Mouse (Mus musculus) cerebellum, adult 9-10 months (tissue): ENCODE measurements at regions not wholly inside any gene's neighbourhood (a gene's known extent, or its start where the extent isn't known, plus 50 kb on each side); places are given as distances from the start of the nearest gene placed in this dataset.

Source experiments
- DNase-seq: peaks from one replicate; pipeline ENCODE4 v3.0.0; 2022

DNA sequence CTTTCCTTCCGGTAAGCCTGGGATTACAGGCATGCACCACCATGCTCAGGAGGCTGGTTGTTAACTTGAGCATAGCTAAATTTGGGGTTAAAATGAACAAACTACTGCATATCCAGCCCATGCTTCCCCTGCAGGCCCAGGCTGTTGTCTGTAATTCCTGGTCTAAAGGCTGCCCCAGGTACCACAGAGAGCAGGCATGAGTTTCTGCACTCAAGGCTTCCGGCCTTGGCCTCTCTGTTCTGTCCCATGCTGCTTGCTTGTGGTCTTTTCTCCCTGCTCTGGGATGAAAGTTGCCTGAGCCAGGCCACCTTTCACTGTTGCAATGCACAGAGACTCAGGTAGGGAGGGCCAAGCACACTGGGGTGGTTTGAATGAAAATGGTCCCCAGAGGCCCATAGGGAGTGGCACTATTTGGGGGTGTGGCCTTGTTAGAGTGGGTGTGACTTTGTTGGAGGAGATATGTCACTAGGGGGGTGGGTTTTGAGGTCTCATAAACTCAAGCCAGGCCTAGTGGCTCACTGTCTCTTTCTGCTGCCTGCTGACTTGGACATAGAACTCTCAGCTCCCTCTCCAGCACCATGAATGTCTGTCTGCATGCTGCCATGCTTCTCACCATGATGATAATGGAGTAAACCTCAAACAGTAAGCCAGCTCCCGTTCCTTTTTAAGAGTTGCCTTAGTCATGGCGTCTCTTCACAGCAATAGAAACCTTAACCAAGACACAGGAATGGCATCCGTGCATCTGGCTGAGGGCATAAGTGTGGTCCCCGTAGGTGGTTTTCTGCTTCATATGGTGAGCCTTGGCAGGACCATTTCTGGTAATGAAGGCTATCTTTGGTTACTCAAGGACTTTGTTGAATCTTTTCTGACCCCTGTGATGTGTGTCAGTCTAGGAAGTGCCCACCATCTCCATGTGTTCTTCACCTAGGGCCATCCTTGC is 86.7 kb upstream of the Zfp366 start:
- no peak for DNase-seq

- no peak for DNase-seq
These were observed 87.8 kb upstream of the Zfp366 start for GRCm38 (mm10) chr13:99096837-99097236.

GRCm38 (mm10) chr13:99095006-99095405 is 89.6 kb upstream of the Zfp366 start:
- no peak for DNase-seq

DNA sequence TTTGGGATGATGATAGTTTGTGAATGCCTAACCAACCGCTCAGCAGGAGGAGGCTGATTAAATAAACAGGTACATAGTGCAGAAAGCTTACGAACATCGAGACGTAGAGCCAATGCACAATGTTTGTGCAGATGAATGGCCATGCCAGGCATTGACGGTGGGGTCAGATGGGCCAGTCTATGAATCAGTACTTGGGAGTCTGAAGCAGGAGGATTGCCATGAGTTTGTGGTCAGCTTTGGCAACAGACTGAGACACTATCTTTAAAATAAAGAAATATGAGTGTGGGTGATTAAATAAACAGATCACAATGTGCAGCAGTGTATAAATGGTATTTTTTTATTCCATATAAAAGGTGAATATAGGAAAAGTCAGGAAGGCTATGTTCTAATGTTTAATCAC is 90.4 kb upstream of the Zfp366 start:
- no peak for DNase-seq

- peak; percentile 18 for DNase-seq
These were observed 91.4 kb upstream of the Zfp366 start for GRCm38 (mm10) chr13:99093269-99093668.

- no peak for DNase-seq
These were observed 92.2 kb upstream of the Zfp366 start for GRCm38 (mm10) chr13:99092279-99092930.

DNA sequence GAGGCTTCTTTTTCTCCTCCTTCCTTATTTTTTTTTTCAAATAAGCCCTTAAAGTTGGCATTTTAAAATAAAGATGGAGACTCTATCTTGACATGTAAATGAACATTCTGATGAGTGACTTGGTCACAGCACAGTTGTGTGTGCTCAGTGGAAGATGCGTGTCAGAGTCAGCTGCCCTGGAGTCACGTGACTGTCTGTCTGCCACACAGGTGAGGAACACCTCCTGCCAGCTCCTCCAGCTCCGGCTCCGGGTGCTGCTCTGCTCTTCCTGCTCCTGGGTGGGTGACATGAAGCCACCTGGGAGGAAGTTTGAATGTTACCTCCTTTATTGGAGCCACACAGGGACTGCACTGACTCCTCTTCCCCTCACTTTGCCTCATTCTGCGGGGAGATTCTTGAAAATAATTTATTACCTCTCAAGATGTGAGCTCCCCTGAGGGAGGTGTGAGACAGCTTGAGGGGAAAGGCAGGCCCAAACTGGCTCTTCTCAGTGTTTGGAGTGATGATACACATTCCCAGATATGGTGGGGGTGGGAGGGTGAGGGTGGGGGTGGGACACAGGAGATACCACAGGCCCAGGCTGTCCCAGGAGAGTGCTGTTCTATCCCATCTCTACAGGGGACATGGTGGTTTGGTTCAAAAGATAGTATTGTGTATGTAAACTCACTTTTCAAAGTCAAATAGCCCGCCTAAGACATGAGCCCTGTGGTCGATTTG is 92.9 kb upstream of the Zfp366 start:
- DNase-seq, result no peak

DNA sequence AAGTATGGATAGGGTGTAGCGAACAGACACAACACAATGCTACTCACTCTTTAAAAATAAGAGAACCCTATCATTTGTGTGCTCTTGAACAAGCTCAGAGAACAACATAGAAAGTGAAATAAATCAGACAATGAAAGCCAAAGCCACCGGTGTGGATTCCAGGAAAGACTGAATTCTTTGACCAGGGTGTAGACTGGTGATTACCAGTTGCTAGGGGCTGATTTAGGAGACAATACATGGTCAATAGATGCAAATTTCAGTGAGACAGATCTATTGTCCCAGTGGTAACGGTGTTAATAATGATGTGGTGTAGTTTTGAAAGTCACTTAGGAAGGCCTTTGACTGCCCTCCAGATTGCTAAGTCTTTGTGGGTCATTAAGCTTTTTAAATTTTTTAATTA is 94.3 kb upstream of the Zfp366 start:
- no peak for DNase-seq

GRCm38 (mm10) chr13:99088285-99088684 is 96.3 kb upstream of the Zfp366 start:
- no peak for DNase-seq

DNA sequence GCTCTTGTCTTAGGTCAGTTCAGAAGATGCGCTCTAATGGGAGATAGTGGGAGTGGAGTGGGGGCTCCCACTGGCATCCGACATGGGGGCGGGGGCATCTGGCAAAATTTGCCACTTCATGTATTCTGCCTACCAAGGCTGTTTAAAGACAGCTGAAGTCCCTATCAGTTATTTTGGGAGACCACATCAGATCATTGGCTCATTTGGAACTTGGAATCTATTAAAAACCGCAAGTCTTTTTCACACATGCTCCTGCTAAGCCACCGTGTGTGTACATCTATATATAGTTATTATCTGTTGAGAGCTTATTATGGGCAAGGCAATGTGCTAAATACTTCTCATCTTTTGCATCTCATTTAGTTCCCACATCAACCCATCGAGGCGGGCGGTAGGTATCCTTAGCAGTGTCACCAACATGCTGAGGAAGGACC is 95.0 kb upstream of the 1700024P04Rik start:
- no peak for DNase-seq

GRCm38 (mm10) chr13:99078643-99079042 is 94.3 kb upstream of the 1700024P04Rik start:
- no peak for DNase-seq

DNA sequence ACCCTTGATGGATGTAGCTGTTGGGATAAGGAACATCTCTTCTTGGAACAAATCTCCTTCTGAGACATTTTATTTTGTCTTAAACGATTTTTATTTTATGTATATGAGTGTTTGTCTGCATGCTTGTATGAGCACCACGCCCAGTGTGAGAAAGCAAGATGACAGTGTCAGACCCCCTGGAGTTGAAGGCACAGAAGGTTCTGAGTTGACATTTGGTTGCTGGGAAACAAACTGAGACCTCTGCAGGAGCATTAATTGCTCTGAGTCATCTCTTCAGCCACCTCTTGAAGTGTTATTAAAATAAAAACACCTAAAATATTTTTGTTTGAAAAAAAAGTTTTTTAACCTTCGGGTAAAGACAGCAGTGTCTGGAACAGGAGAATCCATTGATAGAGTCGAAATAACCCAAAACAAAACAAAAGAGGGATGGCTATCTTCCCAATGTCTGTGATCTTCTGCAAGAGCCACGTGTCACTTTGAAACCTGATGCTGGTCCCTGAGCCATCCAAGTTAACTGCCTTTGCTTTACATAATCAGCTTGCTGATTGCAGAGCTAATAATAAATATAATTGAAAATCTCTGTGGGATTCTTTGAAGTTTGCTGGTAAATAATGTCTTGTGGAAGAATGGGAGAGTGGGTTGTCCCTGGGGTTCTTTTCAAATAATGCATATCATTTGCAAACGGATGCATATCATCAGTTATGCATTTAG is 92.8 kb upstream of the 1700024P04Rik start:
- peak; percentile 18 for DNase-seq

DNA sequence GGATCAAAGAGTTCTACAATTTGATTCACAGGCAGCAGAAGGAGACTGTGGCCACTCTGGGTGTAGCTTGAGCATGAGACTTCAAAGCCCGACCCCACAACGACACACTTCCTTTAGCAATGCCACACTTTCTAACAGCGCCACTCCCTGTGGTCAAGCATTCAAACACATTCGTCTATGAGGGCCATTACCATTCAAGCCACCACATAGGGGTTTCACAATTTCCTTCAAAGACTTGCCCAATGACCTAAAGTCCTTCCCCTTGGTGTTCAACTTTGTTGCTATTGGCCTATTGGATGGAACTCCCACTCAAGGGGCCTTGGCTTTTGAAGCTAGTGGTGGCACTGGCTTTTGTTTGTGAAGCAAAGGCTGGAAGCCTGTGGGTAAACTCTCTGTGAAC is 91.1 kb upstream of the 1700024P04Rik start:
- DNase-seq, result no peak

GRCm38 (mm10) chr13:99071821-99072414 is 87.6 kb upstream of the 1700024P04Rik start:
- DNase-seq, result no peak

GRCm38 (mm10) chr13:99071413-99071812 is 87.0 kb upstream of the 1700024P04Rik start:
- DNase-seq, result no peak

DNA sequence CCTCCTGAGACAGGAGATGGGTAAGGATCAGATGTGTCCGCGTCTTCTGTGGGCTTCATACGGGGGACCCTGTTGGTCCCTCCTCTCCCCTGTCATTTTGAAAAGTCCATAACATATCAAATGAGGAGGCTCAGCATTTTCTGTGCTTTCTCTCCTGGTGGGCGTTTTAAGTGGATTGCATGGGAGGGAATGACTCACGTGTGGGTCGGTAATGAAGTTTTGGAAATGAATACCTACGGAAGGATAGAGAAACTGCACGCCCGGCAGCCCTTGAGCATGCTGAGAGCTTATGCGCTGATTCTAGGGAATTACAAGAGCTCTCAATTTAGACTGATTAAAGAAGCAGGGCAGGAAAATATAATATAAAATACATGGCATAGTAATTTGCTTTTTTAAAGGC is 85.4 kb upstream of the 1700024P04Rik start:
- no peak for DNase-seq

DNA sequence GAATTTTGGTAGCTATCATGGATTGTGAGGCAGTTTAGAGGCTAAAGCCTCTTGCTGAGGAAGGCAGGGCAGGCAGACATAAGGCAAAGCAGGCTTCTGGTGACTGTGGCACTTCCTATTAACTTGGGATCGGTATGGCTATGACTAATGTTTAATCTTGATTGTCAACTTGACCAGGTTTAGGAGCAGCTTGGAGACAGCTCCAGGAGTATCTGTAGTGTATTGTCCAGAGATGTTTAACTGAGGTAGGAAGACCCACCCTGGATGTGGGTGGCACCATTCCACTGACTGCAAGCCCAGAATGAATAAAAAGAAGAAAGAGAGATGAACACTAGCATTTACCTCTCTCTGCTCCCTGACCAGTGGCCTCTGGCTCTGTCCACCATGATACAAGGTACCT is 83.1 kb upstream of the 1700024P04Rik start:
- DNase-seq, result no peak

DNA sequence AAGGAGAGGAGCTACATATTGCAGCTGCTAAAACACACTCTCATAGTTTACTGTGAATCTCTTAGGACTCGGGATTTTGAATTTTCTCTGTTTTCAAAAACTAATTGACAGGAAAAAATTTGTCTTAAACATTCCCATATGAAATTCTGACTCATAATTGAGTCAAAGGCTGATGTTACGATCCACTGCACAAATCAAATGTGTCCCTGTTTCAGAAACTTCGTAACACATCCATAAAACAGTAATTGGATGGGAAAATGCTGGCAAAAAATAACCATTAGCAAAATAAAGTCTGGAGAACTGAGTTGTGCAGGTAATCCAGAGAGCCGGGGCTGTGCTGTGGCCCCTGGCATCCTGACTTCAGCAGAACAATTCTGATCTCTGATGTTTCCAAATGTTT is 79.1 kb upstream of the 1700024P04Rik start:
- no peak for DNase-seq

DNA sequence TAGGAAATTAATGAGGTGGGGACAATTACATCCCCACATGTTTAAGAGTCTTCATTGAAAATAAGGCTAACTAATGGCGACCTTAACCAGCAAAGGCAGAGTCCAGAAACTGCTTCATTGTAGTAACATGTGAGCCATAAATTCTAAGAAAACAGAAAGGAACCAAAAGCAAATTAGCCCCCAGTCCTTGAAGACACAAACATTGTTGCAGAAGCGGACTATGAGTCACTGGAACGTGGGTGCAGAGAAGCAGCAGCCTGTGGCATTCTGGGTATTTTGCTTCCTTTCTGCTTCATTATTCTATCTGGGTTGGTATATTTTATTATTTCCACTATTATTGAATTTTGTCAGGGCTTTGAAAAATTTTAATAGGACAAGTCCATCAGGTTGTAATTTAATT is 78.6 kb upstream of the 1700024P04Rik start:
- DNase-seq, result no peak

DNA sequence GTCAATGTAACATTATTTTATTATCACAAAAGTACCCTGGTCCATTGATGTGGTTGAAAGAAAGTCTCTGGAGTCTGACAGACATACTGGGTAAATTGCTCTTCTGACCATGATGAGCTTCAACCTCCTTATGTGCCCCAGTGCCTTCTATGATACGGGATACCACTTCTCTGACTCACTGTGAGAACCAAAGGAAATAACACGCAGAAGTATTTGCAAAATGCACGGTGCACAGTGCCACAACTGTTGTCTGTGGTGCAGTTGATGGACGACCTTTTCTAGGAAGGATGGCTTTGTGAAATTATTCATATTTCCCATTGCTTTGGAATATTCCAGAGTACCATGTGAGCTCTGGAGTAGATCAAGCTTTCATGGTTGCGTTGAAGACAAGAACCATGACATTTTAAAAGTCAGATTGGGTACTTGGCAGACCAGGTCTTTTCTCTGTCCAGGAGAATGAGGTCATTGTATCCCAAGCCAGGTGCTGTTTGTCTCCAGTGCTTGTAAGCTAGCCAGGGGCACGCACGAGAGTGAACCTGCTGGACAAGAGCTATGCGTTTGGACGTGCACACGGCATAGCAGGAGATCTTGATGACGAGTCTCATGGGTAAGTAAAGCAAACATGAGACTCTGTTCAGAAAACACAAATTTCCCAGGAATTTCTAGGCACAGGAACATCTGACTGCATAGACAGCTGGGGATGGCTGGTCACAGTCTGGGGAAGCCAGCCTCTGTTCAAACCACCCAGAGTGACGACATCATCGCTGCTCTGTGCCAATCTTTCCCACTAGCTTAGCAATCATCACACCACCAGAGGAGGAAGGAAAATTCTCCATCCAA is 74.0 kb upstream of the 1700024P04Rik start:
- DNase-seq, result peak; percentile 16

- no peak for DNase-seq
These were observed 73.3 kb upstream of the 1700024P04Rik start for GRCm38 (mm10) chr13:99057696-99058095.

- no peak for DNase-seq
These were observed 72.9 kb upstream of the 1700024P04Rik start for GRCm38 (mm10) chr13:99057293-99057588.
